Mouse (Mus musculus): ENCODE data around the gene Stard3nl.
"Not testable (repeated sequence)": the region's sequence is repeated elsewhere in the genome, so short reads cannot be mapped to it uniquely, and the experiment has no call there.

Stard3nl gene

GRCm38 (mm10) chr13:19385226-19385625, 10.4 kb downstream of the Stard3nl start:
- DNase-seq (ENCODE audit: low read depth, low spot score): no peak

GRCm38 (mm10) chr13:19381112-19381828, 14.3 kb downstream of the Stard3nl start:
- DNase-seq (ENCODE audit: low read depth, low spot score): no peak

GRCm38 (mm10) chr13:19379313-19379712, 16.3 kb downstream of the Stard3nl start:
- no peak for DNase-seq (ENCODE audit: low read depth, low spot score)

GRCm38 (mm10) chr13:19372133-19372729, 23.4 kb downstream of the Stard3nl start:
- no peak for DNase-seq (ENCODE audit: low read depth, low spot score)

GRCm38 (mm10) chr13:19368817-19369216, 26.8 kb downstream of the Stard3nl start:
- DNase-seq (ENCODE audit: low read depth, low spot score): no peak

- no peak for DNase-seq (ENCODE audit: low read depth, low spot score)
These were observed 28.1 kb downstream of the Stard3nl start for GRCm38 (mm10) chr13:19367536-19367935.

GRCm38 (mm10) chr13:19366866-19367265, 28.7 kb downstream of the Stard3nl start:
- no peak for DNase-seq (ENCODE audit: low read depth, low spot score)

GRCm38 (mm10) chr13:19365596-19365995, 30.0 kb downstream of the Stard3nl start:
- DNase-seq (ENCODE audit: low read depth, low spot score): peak; percentile 20

GRCm38 (mm10) chr13:19364245-19364772, 31.3 kb downstream of the Stard3nl start:
- DNase-seq (ENCODE audit: low read depth, low spot score): peak; percentile 35

- no peak for DNase-seq (ENCODE audit: low read depth, low spot score)
These were observed 33.2 kb downstream of the Stard3nl start for GRCm38 (mm10) chr13:19362358-19362757.

GRCm38 (mm10) chr13:19358027-19358426, 37.6 kb downstream of the Stard3nl start:
- DNase-seq (ENCODE audit: low read depth, low spot score): no peak

GRCm38 (mm10) chr13:19357301-19357700, 38.3 kb downstream of the Stard3nl start:
- DNase-seq (ENCODE audit: low read depth, low spot score): no peak

- no peak for DNase-seq (ENCODE audit: low read depth, low spot score)
These were observed 38.9 kb downstream of the Stard3nl start for GRCm38 (mm10) chr13:19356720-19357119.

- no peak for DNase-seq (ENCODE audit: low read depth, low spot score)
These were observed 39.5 kb downstream of the Stard3nl start for GRCm38 (mm10) chr13:19356120-19356519.

GRCm38 (mm10) chr13:19352795-19353194, 42.8 kb downstream of the Stard3nl start:
- DNase-seq (ENCODE audit: low read depth, low spot score): no peak

- DNase-seq (ENCODE audit: low read depth, low spot score): not testable (repeated sequence)
These were observed 55.2 kb downstream of the Stard3nl start for GRCm38 (mm10) chr13:19340356-19340755.

- DNase-seq (ENCODE audit: low read depth, low spot score): not testable (repeated sequence)
These were observed 59.3 kb downstream of the Stard3nl start for GRCm38 (mm10) chr13:19336310-19336709.
